Mouse (Mus musculus) E14TG2a.4 (cell line): Measurements from ENCODE around the gene Hist1h3d.
"Not testable (repeated sequence)": the region's sequence is repeated elsewhere in the genome, so short reads cannot be mapped to it uniquely, and the experiment has no call there.

Source experiments
- CTCF ChIP-seq: conservative IDR thresholded peaks from 2 replicates; pipeline ENCODE4 v1.5.1; 2014; ENCODE audit warnings: low read length
- NANOG ChIP-seq: IDR thresholded peaks from 2 replicates; pipeline ENCODE4 v1.6.1; 2014; ENCODE audit warnings: borderline replicate concordance, low read length, mixed read lengths
- POU5F1 ChIP-seq: IDR thresholded peaks from 2 replicates; pipeline ENCODE4 v1.6.1; 2014; ENCODE audit warnings: low read length, borderline replicate concordance

DNA sequence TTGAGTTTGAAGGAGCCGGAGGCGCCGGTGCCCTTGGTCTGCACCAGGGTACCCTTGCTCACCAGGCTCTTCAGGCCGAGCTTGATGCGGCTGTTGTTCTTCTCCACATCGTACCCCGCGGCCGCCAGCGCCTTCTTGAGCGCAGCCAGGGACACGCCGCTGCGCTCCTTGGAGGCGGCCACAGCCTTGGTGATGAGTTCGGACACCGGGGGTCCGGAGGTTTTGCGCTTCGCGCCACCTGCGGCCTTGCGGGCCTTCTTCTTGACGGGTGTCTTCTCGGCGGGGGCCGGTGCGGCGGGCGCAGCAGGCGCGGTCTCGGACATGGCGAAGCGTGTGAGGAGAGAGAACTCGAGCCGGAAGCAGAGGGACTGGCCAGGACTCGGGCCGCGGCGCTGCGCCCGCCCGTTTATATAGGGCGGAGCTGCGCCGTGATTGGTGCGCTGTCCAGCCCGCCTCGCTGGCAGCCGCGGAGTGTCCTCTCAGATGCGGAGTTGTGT, 46.7 kb downstream of the Hist1h3d start, which contains the start of gene Hist1h1e:
- not testable (repeated sequence) for TF ChIP-seq CTCF, POU5F1, NANOG
